In the genomic region with DNA sequence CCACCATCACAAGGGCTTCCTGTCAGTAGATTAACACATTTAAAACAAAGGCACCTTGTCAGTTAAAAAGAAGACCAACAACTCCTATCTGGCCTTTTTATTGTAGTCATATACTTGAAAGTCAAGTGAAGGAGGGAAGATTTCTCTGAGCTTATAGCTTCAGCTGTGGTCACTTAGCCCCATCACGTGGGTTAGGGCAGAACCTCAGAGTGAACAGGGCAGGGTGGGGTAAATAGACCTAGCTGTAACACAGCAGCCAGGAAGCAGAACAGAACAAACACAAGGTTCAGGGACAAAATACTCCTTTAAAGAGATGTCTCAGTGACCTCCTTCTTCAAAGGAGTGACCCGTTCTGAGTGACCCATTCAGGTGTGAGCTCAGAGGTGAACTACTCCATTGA, we compare ENCODE assay signal across 28 mouse cellular contexts.
"Had no signal": no experiment of that assay in that cellular context is flagged by ENCODE, and none has a peak within 500 bp of the region (broad histone marks: within the 10 kb centered on the region; RNA-seq: fewer than 3 reads in every experiment).

No protein-coding gene starts in this region.

- H3K4me2 ChIP-seq: heart, embryonic 12.5 days; hindbrain, embryonic 12.5 days; hindbrain, embryonic 14.5 days; limb, embryonic 12.5 days; liver, embryonic 11.5 days; liver, embryonic 13.5 days; liver, embryonic 15.5 days had no signal

- DNase-seq: gastrocnemius, adult 2 months; gastrocnemius, postnatal 10 days; gastrocnemius, postnatal 25 days; heart, adult 18-20 months; heart, postnatal 10 days; heart, postnatal 4 days; kidney, adult 18-20 months; kidney, adult 8-10 months; kidney, postnatal 10 days; kidney, postnatal 25 days; kidney, postnatal 4 days; layer of hippocampus, adult 9-11 months; layer of hippocampus, postnatal 36 days; liver; liver, embryonic 13.5 days; liver, postnatal 0 days had no signal

- H3K4me3 ChIP-seq: gastrocnemius, adult 2 months; heart, embryonic 10.5 days; heart, embryonic 12.5 days; hindbrain, embryonic 10.5 days; hindbrain, embryonic 12.5 days; layer of hippocampus, adult 2 months; limb, embryonic 10.5 days; limb, embryonic 12.5 days; liver, embryonic 13.5 days; liver, embryonic 15.5 days had no signal

- H3K27me3 ChIP-seq: heart, embryonic 12.5 days; hindbrain, embryonic 12.5 days; liver, embryonic 13.5 days; liver, embryonic 15.5 days had no signal

- H3K36me3 ChIP-seq: heart, embryonic 10.5 days; heart, embryonic 12.5 days; hindbrain, embryonic 10.5 days; hindbrain, embryonic 12.5 days; limb, embryonic 10.5 days; limb, embryonic 12.5 days; liver, embryonic 13.5 days; liver, embryonic 15.5 days had no signal

- H3K9ac ChIP-seq: heart, embryonic 12.5 days; hindbrain, embryonic 12.5 days; hindbrain, embryonic 14.5 days; limb, embryonic 12.5 days; liver, embryonic 13.5 days; liver, embryonic 15.5 days; liver, postnatal 0 days had no signal

- H3K4me1 ChIP-seq: heart, embryonic 10.5 days; heart, embryonic 12.5 days; hindbrain, embryonic 10.5 days; hindbrain, embryonic 12.5 days; limb, embryonic 10.5 days; limb, embryonic 12.5 days; liver, embryonic 13.5 days; liver, embryonic 15.5 days had no signal

- ATAC-seq: hindbrain, embryonic 16.5 days; inflammation-experienced regulatory T-cells, adult 6 months; liver, postnatal 0 days had no signal

- H3K27ac ChIP-seq: gastrocnemius, adult 2 months; heart, embryonic 10.5 days; hindbrain, embryonic 10.5 days; hindbrain, embryonic 12.5 days; hindbrain, embryonic 14.5 days; layer of hippocampus, adult 2 months; limb, embryonic 10.5 days; limb, embryonic 12.5 days; liver, embryonic 13.5 days; liver, embryonic 15.5 days had no signal

- H3K9me3 ChIP-seq: heart, embryonic 10.5 days; heart, embryonic 12.5 days; hindbrain, embryonic 10.5 days; hindbrain, embryonic 12.5 days; limb, embryonic 10.5 days; limb, embryonic 12.5 days; liver, embryonic 13.5 days; liver, embryonic 15.5 days had no signal
